Mouse (Mus musculus) spleen, adult 2 months (tissue): Measurements from ENCODE around the gene Nme2. TPM values are rescaled to one million over a fixed set of nuclear protein-coding genes. Genes with fewer than 3 reads are reported as not detected.
A peak's percentile ranks its signal among the peaks of the same experiment; 100 is the strongest.

Source experiments
- DNase-seq, 2 experiments: peaks; one replicate each; pipeline versions ENCODE4 v3.0.0 to v3.0.0-alpha.2; 2012 to 2021; ENCODE audit warnings: low spot score in 2 of 2, low read depth in 1 of 2
- H3K27ac ChIP-seq: fragments of 200-500 bp; 2 replicates; pipeline ENCODE4 v1.5.1; 2012; ENCODE audit warnings: low read length, inconsistent platforms; ENCODE audit not compliant: insufficient read depth
- H3K27me3 ChIP-seq: fragments of 200-500 bp; 2 replicates; pipeline ENCODE4 v1.6.1; 2012; ENCODE audit warnings: mild to moderate bottlenecking, moderate library complexity, low read length, inconsistent platforms; ENCODE audit not compliant: control insufficient read depth, insufficient read depth
- H3K36me3 ChIP-seq: fragments of 200-500 bp; 2 replicates; pipeline ENCODE4 v1.6.1; 2012; ENCODE audit warnings: mild to moderate bottlenecking, low read length, inconsistent platforms; ENCODE audit not compliant: control insufficient read depth, insufficient read depth
- H3K4me1 ChIP-seq: fragments of 200-500 bp; 2 replicates; pipeline ENCODE4 v1.6.1; 2011; ENCODE audit warnings: inconsistent platforms; ENCODE audit not compliant: control insufficient read depth, insufficient read depth, insufficient read length
- H3K4me3 ChIP-seq: fragments of 200-500 bp; 2 replicates; pipeline ENCODE4 v1.5.1; 2011; ENCODE audit warnings: mild to moderate bottlenecking, inconsistent platforms; ENCODE audit not compliant: insufficient read depth, insufficient read length; ENCODE audit errors: extremely low read depth
- CTCF ChIP-seq: fragments of 200-500 bp; IDR thresholded peaks from 2 replicates; pipeline ENCODE4 v1.5.1; 2011; ENCODE audit warnings: mild to moderate bottlenecking, inconsistent platforms; ENCODE audit not compliant: insufficient read depth, insufficient read length, insufficient replicate concordance; ENCODE audit errors: extremely low read depth
- POLR2A ChIP-seq: fragments of 200-500 bp; IDR thresholded peaks from 2 replicates; pipeline ENCODE4 v1.6.1; 2011; ENCODE audit warnings: low read depth, low read length, inconsistent platforms
- WGBS: fragments of 180-500 bp; shearing (Covaris S2); methylation state at CpG from one replicate; pipeline ENCODE4 v1.1.7; 2018; 5-methylcytosine and 5-hydroxymethylcytosine counted together
- polyA plus RNA-seq: library from polyadenylated mRNA; depleted of rRNA; stranded (reverse); fragments of >200 nt; gene quantifications from 2 replicates; pipeline ENCODE4 v1.2.3, GENCODE M21; 2012

Nme2 gene
- polyA plus RNA-seq, 1 experiment = 88.3 TPM

- peak overlapping the region; percentile 94 for H3K27ac ChIP-seq
- under 1% methylated on average over 67 of the region's 67 CpGs for WGBS
- no peaks in the 10 kb centered on the region for H3K27me3 ChIP-seq
- H3K4me3 ChIP-seq = peak overlapping the region; percentile 93
- H3K36me3 ChIP-seq = peaks cover 14% of the 10 kb centered on the region
- peak; percentile 3; the same call in 1 of the 2 replicates for TF ChIP-seq POLR2A
- TF ChIP-seq CTCF = no peak
- peaks cover 13% of the 10 kb centered on the region; the same call in 1 of the 2 replicates for H3K4me1 ChIP-seq
- peak; percentile 80 to 95 for DNase-seq
Observed at GRCm38 (mm10) chr11:93955256-93956150, 556 bp downstream of the Nme2 start.

- H3K4me1 ChIP-seq = peaks cover 13% of the 10 kb centered on the region; the same call in 1 of the 2 replicates
- DNase-seq = no peak
- H3K27me3 ChIP-seq = no peaks in the 10 kb centered on the region
- peaks cover 13% of the 10 kb centered on the region for H3K36me3 ChIP-seq
- no peak for TF ChIP-seq POLR2A
- TF ChIP-seq CTCF = no peak
- 40% methylated on average over 13 of the region's 13 CpGs for WGBS
- peak overlapping the region; percentile 94; the same call in 1 of the 2 replicates for H3K27ac ChIP-seq
- peak overlapping the region; percentile 93 for H3K4me3 ChIP-seq
Observed at GRCm38 (mm10) chr11:93954738-93955255, 1.3 kb downstream of the Nme2 start.

- peaks cover 11% of the 10 kb centered on the region for H3K36me3 ChIP-seq
- H3K27ac ChIP-seq = no peak overlapping the region
- no peak for DNase-seq
- H3K27me3 ChIP-seq = no peaks in the 10 kb centered on the region
- 87% methylated on average over 5 of the region's 5 CpGs for WGBS
- TF ChIP-seq POLR2A (no peak), CTCF (no peak)
- H3K4me1 ChIP-seq = peaks cover 13% of the 10 kb centered on the region; the same call in 1 of the 2 replicates
- H3K4me3 ChIP-seq = no peak overlapping the region
Observed at GRCm38 (mm10) chr11:93952376-93952775, 3.7 kb downstream of the Nme2 start.

- Histone ChIP-seq H3K4me1 (peaks cover 6% of the 10 kb centered on the region; the same call in 1 of the 2 replicates), H3K27ac (no peak overlapping the region), H3K36me3 (peaks cover 13% of the 10 kb centered on the region), H3K4me3 (no peak overlapping the region), H3K27me3 (no peaks in the 10 kb centered on the region)
- DNase-seq = no peak
- TF ChIP-seq POLR2A (no peak), CTCF (no peak)
- WGBS = 95% methylated on average over 1 of the region's 1 CpGs
Observed at GRCm38 (mm10) chr11:93950045-93950444, 6.0 kb downstream of the Nme2 start.

GRCm38 (mm10) chr11:93948887-93949567 lies 7.0 kb downstream of the Nme2 start:
- no peak for DNase-seq
- no peak for TF ChIP-seq POLR2A
- no peak for TF ChIP-seq CTCF
- Histone ChIP-seq H3K4me3 (no peak overlapping the region), H3K36me3 (peaks cover 15% of the 10 kb centered on the region), H3K27me3 (no peaks in the 10 kb centered on the region), H3K4me1 (no peaks in the 10 kb centered on the region; the same call in 1 of the 2 replicates), H3K27ac (no peak overlapping the region)
- 89% methylated on average over 9 of the region's 9 CpGs for WGBS

GRCm38 (mm10) chr11:93944986-93945385 lies 11.1 kb downstream of the Nme2 start:
- TF ChIP-seq POLR2A (no peak), CTCF (no peak)
- no peak overlapping the region for H3K4me3 ChIP-seq
- peaks cover 2% of the 10 kb centered on the region; the same call in 1 of the 2 replicates for H3K4me1 ChIP-seq
- DNase-seq = no peak
- H3K27me3 ChIP-seq = no peaks in the 10 kb centered on the region
- H3K36me3 ChIP-seq = peaks cover 5% of the 10 kb centered on the region; the same call in 1 of the 2 replicates
- no peak overlapping the region for H3K27ac ChIP-seq
- WGBS = 91% methylated on average over 3 of the region's 3 CpGs
